Comparison of ENCODE assay signal across 8 mouse cellular contexts in genomic region chr4:63398854-63399609, GRCm38 (mm10). TPM values are rescaled to one million over a fixed set of nuclear protein-coding genes. Genes with fewer than 3 reads are reported as not detected.
DNase-seq lines count a peak whose midpoint lies in the region; ATAC-seq and TF ChIP-seq lines count a peak whose summit lies in the region.

No protein-coding gene starts in this region.

- ATAC-seq in kidney, embryonic 15.5 days (replicated peaks; ENCODE audit: low FRiP score) = 0 out of 2 replicates have a peak, but pooled peaks have one; percentile 10
- ATAC-seq in forebrain, embryonic 14.5 days = no peak
- ATAC-seq in kidney, postnatal 0 days (replicated peaks; ENCODE audit: low FRiP score, low read depth) = no peak

- peaks cover 52% of the 10 kb centered on the region for H3K4me1 ChIP-seq in kidney, embryonic 15.5 days
- H3K4me1 ChIP-seq in forebrain, embryonic 14.5 days (ENCODE audit: control insufficient read depth, insufficient read depth, low read length) = peaks cover 35% of the 10 kb centered on the region
- peaks cover 26% of the 10 kb centered on the region for H3K4me1 ChIP-seq in kidney, postnatal 0 days (replicated peaks; ENCODE audit: insufficient read depth, low read length)

- no peak for DNase-seq in kidney, adult 8-10 months
- DNase-seq in forebrain, embryonic 14.5 days (ENCODE audit: low spot score) = no peak
- DNase-seq in kidney, postnatal 0 days (ENCODE audit: low spot score) = no peak
- peak; percentile 74 to 82 for DNase-seq in lung, postnatal 4 days
- DNase-seq in thymus, postnatal 36 days = peak; percentile 48 to 67
- DNase-seq in right cerebral cortex, adult 2 months (ENCODE audit: low spot score in 2 of 2) = no peak
- DNase-seq in cerebellum, adult 11 months = no peak

- no peaks in the 10 kb centered on the region for H3K27me3 ChIP-seq in kidney, embryonic 15.5 days
- no peaks in the 10 kb centered on the region for H3K27me3 ChIP-seq in forebrain, embryonic 14.5 days (replicated peaks; ENCODE audit: control insufficient read depth, insufficient read depth, low read length)
- H3K27me3 ChIP-seq in kidney, postnatal 0 days (ENCODE audit: insufficient read depth, low read length) = no peaks in the 10 kb centered on the region

- H3K4me3 ChIP-seq in kidney, embryonic 15.5 days (replicated peaks) = no peak overlapping the region
- H3K4me3 ChIP-seq in forebrain, embryonic 14.5 days (ENCODE audit: low read depth, low read length) = no peak overlapping the region
- H3K4me3 ChIP-seq in kidney, postnatal 0 days (replicated peaks; ENCODE audit: low read depth, low read length) = no peak overlapping the region

- no peak overlapping the region for H3K9ac ChIP-seq in kidney, embryonic 15.5 days
- H3K9ac ChIP-seq in forebrain, embryonic 14.5 days (ENCODE audit: low read length) = no peak overlapping the region
- no peak overlapping the region for H3K9ac ChIP-seq in kidney, postnatal 0 days (ENCODE audit: low read depth, low read length)

- H3K27ac ChIP-seq in kidney, embryonic 15.5 days = peak overlapping the region; percentile 61
- H3K27ac ChIP-seq in forebrain, embryonic 14.5 days (ENCODE audit: low read depth, low read length) = peak overlapping the region; percentile 27; the same call in 1 of the 2 replicates
- H3K27ac ChIP-seq in kidney, postnatal 0 days = peak overlapping the region; percentile 60

- no peak overlapping the region for H3K4me2 ChIP-seq in kidney, embryonic 15.5 days
- no peak overlapping the region for H3K4me2 ChIP-seq in forebrain, embryonic 14.5 days (ENCODE audit: low read length)
- no peak overlapping the region for H3K4me2 ChIP-seq in kidney, postnatal 0 days (ENCODE audit: low read length)

- peaks cover 31% of the 10 kb centered on the region for H3K36me3 ChIP-seq in kidney, embryonic 15.5 days
- peaks cover 34% of the 10 kb centered on the region for H3K36me3 ChIP-seq in forebrain, embryonic 14.5 days (ENCODE audit: control insufficient read depth, insufficient read depth, low read length)
- peaks cover 10% of the 10 kb centered on the region; the same call in 1 of the 2 replicates for H3K36me3 ChIP-seq in kidney, postnatal 0 days (ENCODE audit: insufficient read depth, low read length)

- 43% methylated on average over 11 of the region's 11 CpGs for WGBS in kidney, embryonic 15.5 days
- WGBS in forebrain, embryonic 14.5 days = 74% methylated on average over 11 of the region's 11 CpGs
- 42% methylated on average over 11 of the region's 11 CpGs for WGBS in kidney, postnatal 0 days

- no peak for TF ChIP-seq CTCF in kidney, postnatal 0 days (IDR thresholded peaks at IDR 0.05; ENCODE audit: low read depth)

- no peaks in the 10 kb centered on the region for H3K9me3 ChIP-seq in kidney, embryonic 15.5 days (replicated peaks)
- no peaks in the 10 kb centered on the region for H3K9me3 ChIP-seq in forebrain, embryonic 14.5 days (replicated peaks; ENCODE audit: control insufficient read depth, low read length)
- no peaks in the 10 kb centered on the region for H3K9me3 ChIP-seq in kidney, postnatal 0 days (replicated peaks; ENCODE audit: low read length)

RNA-seq across cellular contexts. Expression of gene Akna, which starts 4.1 kb away (rescaled TPM):
- 7.4 and 8.3 TPM in 2 replicates for polyA plus RNA-seq in kidney, embryonic 15.5 days (2015; fragmentation: Nextera tagmentation; extraction: Ambion mirVana)
- polyA plus RNA-seq in forebrain, embryonic 14.5 days (2014; fragmentation: Nextera tagmentation; extraction: Ambion mirVana) = 5.7 and 8.5 TPM in 2 replicates
- 2.9 and 3.3 TPM in 2 replicates for polyA plus RNA-seq in kidney, postnatal 0 days (2015; fragmentation: Nextera tagmentation; extraction: Ambion mirVana)

RNA-seq across cellular contexts. Expression of gene Orm2, which starts 36.8 kb away (rescaled TPM):
- not detected in 2 replicates for polyA plus RNA-seq in kidney, embryonic 15.5 days (2015; fragmentation: Nextera tagmentation; extraction: Ambion mirVana)
- not detected in 2 replicates for polyA plus RNA-seq in forebrain, embryonic 14.5 days (2014; fragmentation: Nextera tagmentation; extraction: Ambion mirVana)
- polyA plus RNA-seq in kidney, postnatal 0 days (2015; fragmentation: Nextera tagmentation; extraction: Ambion mirVana) = not detected in 2 replicates

RNA-seq across cellular contexts. Expression of gene Orm3, which starts 43.1 kb away (rescaled TPM):
- polyA plus RNA-seq in kidney, embryonic 15.5 days (2015; fragmentation: Nextera tagmentation; extraction: Ambion mirVana) = not detected in 2 replicates
- polyA plus RNA-seq in forebrain, embryonic 14.5 days (2014; fragmentation: Nextera tagmentation; extraction: Ambion mirVana) = not detected in 2 replicates
- polyA plus RNA-seq in kidney, postnatal 0 days (2015; fragmentation: Nextera tagmentation; extraction: Ambion mirVana) = not detected in 2 replicates

RNA-seq across cellular contexts. Expression of gene Orm1, which starts 54.7 kb away (rescaled TPM):
- polyA plus RNA-seq in kidney, embryonic 15.5 days (2015; fragmentation: Nextera tagmentation; extraction: Ambion mirVana) = 0.44 TPM in 1 of 2 replicates, not detected in the other
- polyA plus RNA-seq in forebrain, embryonic 14.5 days (2014; fragmentation: Nextera tagmentation; extraction: Ambion mirVana) = not detected in 2 replicates
- polyA plus RNA-seq in kidney, postnatal 0 days (2015; fragmentation: Nextera tagmentation; extraction: Ambion mirVana) = not detected in 2 replicates

Comparison
In these comparisons a context has a peak if more than half of its experiments do, and no peak if none do; other contexts are left out.
1. DNase-seq: peak in lung, postnatal 4 days (2 of 2) and thymus, postnatal 36 days (2 of 2); none in kidney, adult 8-10 months (0 of 2), forebrain, embryonic 14.5 days (single experiment), kidney, postnatal 0 days (single experiment), right cerebral cortex, adult 2 months (0 of 2) and cerebellum, adult 11 months (single experiment).
2. Peak in every context shown above with its lines, with median percentiles within 50 percentile points of each other: H3K27ac ChIP-seq.